8 mouse cellular contexts compared by ENCODE assay signal in genomic region chr7:8092871-8093270, GRCm38 (mm10).
DNase-seq lines count a peak whose midpoint lies in the region; TF ChIP-seq lines count a peak whose summit lies in the region.
"Not testable (repeated sequence)": the region's sequence is repeated elsewhere in the genome, so short reads cannot be mapped to it uniquely, and the experiment has no call there.

No protein-coding gene starts in this region.

- not testable (repeated sequence) for H3K4me3 ChIP-seq in gastrocnemius, adult 2 months

- DNase-seq in adrenal gland, postnatal 14 days, result peak; percentile 52
- DNase-seq in gastrocnemius, adult 2 months, result peak; percentile 22
- peak; percentile 43 to 54 for DNase-seq in heart, postnatal 10 days
- DNase-seq in kidney, postnatal 10 days, result peak; percentile 40
- DNase-seq in left cerebral cortex, adult 18-20 months (ENCODE audit: low spot score in 2 of 2), result peak; percentile 1 to 6
- peak; percentile 1 to 16 for DNase-seq in natural killer cell, adult 2 months (ENCODE audit: low spot score in 2 of 2)
- peak; percentile 15 for DNase-seq in testis, postnatal 14 days (ENCODE audit: low spot score)
- peak; percentile 42 to 61 for DNase-seq in urinary bladder, postnatal 36 days (ENCODE audit: low spot score in 2 of 2)

- intact Hi-C loops in gastrocnemius, adult 2 months (cut with DNase I); heart, postnatal 10 days (cut with DNase I): not testable (repeated sequence)

- not testable (repeated sequence) for H3K27ac ChIP-seq in gastrocnemius, adult 2 months

- TF ChIP-seq CTCF in gastrocnemius, adult 2 months (IDR thresholded peaks at IDR 0.05), result not testable (repeated sequence)
